Mouse (Mus musculus) layer of hippocampus, postnatal 14 days (tissue): ENCODE data around the gene Zfp385a. TPM values are rescaled to one million over a fixed set of nuclear protein-coding genes. Genes with fewer than 3 reads are reported as not detected.
A peak's percentile ranks its signal among the peaks of the same experiment; 100 is the strongest.

Experiments used
- DNase-seq, 2 experiments: peaks; one replicate each; pipeline ENCODE4 v3.0.0; 2021 to 2022; ENCODE audit warnings: low spot score in 2 of 2, mixed read lengths in 1 of 2
- long read RNA-seq, 2 experiments: library from polyadenylated mRNA; stranded (forward); transcript quantifications; one replicate each; pipeline ENCODE4 v2.0.0; 2021
- total RNA-seq, 2 experiments: library from RNA; stranded (reverse); gene quantifications; 2 replicates each; pipeline ENCODE4 v1.2.3; 2021

Zfp385a gene
- 10 to 100 TPM; 43.2 to 44.4 TPM for total RNA-seq
- long read RNA-seq, experiment 1, partial matches to known transcripts = 6 of 9 reads
- long read RNA-seq, experiment 1, other reads (novel, unspliced or antisense) = 0 of 9 reads
- long read RNA-seq, experiment 2, partial matches to known transcripts = 1 of 8 reads
- long read RNA-seq, experiment 2, other reads (novel, unspliced or antisense) = 6 of 8 reads

DNA sequence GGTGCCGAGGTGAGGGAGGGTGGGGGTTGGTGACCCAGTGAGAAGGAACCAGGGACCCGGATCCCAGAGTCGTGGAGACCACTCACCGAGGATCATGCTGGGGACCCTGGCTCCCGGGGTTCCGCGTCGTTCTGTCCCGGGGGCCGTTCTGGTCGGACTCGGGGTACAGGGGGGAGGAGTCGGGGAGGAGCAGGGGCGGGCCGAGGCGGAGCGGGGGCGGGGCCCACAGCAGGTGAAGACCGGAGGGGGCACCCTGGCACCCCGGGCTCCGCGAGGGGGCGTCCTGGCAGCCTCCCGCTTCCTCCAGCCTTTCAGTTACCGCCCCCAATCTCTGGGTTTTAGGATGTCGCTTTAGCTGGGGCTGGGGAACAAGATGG, at the start of gene Zfp385a:
Gene Zfp385a (minus strand): TSS at position 133 of the 377 bp plus-strand sequence.
- DNase-seq = peak in 1 of 2 experiments; percentile 45

DNA sequence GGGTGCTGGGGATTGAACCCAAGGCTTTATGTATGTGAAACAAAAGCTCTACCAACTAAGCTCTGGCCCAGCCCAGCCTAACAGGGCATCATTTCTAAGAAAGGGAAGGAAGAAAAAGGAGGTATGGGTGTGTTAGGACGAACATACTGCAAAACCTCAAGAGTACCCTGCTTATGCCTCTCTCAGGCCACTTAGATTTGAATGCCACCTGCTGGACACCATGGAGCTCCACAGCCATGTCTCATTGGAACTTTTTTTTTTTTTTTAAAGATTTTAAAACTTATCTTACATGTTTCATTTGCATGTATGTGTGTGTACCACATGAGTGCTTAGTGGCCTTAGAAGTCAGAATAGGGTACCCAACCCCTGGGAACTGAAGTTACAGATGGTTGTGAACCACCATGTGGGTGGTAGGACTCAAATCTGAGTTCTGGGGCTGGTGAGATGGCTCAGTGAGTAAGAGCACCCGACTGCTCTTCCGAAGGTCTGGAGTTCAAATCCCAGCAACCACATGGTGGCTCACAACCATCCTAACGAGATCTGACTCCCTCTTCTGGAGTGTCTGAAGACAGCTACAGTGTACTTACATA, 48.8 kb upstream of the Zfp385a start:
- no peak for DNase-seq

DNA sequence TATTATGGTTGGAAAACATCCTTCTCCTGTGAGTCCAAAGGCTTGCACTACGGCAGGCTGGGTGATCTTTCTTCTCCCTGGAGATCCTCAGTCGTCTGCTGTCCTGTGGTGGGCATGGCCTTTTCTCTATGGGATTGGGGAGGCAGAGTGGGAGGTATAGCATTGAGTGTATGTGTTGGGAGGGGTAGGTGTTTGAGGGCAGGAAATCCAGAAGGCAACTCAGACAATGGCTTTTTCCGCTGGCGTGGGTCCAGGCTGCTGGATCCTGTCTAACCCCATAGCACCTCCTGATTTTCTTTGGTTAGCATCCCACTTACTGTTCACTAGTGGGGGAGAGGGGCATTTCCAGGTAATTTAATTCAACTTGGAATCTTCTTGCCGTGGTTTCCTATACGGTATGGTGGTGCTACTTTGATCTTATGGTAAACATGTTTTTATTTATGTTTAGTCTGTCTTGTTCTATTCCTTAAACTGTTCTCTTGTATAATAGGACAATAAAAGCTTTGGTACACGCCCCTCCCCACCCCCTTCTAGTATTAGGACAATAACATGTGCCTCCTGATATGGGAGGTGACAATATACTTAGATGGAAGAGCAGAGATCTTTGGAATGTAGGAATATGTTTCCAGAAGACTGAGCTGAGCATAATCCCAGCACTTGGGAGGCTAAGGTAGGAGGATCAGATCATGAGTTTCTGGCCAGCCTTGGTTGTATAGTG, 44.0 kb upstream of the Zfp385a start:
- no peak for DNase-seq

DNA sequence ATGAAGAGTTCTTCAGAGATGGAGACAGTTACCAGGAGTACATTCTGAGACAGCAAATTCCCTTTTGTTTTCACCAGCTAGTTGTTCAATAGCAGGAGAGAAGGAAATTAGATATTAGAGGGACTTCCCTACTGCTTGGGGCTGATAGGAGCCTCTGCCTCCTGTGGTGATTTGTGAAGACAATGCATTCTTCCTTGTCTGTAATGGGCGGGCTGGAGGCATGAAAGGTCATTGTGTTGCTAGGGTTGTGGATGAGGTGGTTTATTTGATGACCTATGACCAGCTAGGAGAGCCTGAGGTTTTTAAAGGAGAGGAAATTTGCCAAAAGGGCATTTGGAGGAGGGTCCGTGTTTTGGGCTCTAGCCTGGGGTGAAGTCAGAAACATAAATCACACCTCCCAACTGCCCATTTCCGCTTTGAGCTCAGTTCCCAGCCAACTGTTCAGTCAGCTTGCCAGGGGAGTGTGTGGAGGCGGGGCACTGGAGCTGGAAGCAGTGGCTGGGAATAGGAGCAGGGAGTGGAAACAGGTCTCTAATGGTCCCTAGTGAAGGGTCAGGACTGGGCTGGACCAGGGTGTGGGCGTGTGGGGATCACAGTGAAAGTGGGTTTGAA, 43.0 kb upstream of the Zfp385a start:
- DNase-seq = no peak

DNA sequence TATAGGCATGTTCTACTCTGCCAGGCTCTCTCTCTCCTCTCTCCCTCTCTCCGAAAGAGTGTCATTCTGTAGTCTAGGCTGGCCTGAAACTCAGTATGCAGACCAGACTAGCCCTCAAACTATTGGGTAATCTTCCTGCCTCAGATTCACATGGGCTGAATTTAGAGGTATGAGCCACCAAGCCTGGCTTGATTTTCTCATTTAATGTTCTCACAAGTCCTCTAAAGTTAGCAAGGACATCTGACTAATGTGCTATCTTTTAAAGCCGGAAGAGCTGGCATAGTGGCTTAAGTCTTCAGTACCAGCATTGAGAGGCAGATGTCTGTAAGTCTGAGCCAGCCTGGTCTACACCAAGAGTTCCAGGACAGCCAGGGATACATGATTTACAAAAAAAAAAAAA, 42.2 kb upstream of the Zfp385a start:
- DNase-seq = no peak

DNA sequence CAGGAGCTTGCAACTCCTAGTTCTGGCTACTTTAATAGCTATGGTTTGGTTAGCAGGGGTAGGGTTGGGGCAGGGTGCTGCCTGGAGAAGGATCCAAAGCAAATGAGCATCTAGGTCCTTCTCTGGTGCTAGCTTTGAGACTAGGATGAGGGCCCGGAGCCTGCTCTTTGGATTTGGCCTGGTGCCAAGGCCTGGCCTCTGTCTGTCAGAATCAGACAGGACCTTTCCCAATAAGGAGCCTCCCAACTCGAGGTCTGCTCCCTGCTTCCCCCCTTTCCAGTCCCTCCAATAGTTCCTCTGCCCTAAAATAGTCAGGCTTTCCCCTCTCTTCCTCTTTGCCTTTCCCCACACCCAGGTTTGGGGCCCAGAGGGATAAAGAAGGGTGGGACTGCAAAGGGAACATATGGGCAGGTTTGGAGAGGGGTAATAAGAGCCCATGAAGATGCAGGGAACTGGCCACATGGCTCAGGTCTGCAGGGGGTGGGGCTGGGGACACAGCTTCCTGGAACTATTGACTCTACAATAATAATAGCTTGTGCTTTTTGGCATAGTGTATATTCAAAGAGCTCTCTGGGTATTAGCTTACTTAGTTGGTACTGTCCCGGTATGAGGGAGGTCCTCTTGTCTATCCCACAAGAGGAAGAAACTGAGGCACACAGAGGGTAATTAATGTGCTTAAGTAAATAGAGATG, 38.9 kb upstream of the Zfp385a start:
- no peak for DNase-seq

DNA sequence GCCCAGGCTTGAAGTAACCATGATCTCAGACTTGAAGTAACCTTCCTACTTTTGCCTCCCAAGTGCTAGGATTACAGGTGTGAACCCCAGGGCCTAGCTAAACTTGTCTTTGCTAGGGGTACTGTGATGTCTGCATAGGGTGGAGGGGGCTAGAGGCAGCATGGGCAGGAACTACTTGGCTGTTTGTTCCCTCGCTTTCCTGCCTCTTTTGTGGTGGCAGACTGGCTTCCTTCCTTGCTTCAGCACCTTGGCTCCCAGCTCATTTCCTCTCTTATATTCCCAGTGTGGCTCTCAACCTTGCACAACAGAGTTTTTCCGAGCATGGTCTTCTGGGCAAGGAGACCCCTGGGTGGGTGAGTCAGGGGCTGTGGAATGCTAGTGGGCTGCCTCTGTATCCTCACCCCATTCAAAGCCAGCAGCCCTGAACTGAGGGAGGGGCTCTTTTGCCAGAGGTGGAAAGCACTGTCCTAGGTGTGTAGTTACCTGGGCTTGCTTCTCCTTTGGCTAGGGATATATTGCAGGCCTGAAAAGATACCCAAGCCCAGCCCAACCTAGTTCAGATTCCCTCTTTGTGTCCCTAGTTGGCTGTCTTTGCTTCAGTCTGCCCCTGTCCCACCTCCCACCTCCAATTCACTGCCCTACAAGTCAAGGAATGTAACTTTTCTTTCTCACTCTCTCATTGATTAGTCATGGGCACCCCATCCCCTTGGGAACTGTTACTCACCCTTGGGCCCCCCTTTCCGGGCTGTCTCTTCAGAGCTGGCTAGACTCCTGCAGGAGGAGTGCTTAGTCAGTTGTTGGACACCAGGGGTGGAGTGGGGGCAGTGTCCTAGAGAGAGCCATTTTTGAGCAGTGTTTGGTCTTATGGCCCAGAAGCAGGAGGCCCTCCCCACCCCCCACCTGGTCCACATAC, 38.1 kb upstream of the Zfp385a start:
- no peak for DNase-seq

DNA sequence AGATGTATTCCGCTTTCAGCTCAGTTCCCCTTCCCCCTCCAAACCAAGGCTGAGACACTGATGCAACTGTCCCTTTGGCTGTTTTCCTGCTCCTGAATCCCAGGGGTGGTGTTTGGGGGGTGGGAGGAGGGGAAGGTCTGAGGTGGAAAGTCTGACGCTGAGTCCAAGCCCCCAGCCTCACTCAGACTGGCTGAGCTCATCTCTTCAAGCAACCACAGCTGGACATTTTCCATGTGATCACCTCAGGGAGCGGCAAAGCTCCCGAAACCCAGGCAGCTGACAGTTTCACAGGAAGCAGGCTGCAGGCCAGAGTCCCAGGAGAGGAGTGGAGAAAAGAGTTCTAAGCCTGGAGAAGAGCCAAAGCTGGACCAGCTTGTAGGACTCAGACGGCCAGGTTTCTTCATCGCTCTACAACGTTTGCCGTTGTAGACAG, 37.0 kb upstream of the Zfp385a start:
- DNase-seq = no peak

DNA sequence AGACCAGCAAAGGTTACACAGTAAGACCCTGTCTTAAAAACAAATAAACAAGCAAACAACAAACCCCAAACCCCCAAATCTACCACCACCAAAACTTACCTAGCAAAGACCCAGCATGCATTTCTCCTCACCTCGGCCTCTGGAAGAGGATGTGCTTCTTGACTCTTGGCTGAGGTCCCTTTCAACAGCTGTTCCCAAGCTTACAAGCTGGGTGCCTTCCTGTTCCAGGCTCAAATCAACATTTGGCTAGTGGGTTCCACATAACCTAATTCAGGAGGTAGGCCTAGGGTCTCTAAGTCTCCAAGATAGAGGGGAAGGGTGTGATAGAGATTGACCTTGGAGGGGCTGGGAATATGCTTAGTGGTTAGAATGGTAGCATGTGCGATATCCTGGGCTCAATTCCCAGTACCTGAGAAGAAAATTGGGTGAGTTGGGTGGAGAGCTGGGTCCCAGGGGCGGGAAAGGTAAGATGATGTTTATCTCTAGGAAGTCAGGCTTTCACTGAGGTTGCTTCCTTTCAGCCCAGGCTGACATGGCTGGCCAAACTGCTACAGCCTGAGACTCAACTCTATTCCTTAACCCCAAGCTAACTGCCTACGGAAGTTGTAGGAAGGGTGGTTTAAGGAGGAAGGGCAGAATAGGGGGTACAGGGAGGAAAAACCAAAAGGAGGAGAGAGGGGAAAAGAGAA, 35.4 kb upstream of the Zfp385a start:
- no peak for DNase-seq

DNA sequence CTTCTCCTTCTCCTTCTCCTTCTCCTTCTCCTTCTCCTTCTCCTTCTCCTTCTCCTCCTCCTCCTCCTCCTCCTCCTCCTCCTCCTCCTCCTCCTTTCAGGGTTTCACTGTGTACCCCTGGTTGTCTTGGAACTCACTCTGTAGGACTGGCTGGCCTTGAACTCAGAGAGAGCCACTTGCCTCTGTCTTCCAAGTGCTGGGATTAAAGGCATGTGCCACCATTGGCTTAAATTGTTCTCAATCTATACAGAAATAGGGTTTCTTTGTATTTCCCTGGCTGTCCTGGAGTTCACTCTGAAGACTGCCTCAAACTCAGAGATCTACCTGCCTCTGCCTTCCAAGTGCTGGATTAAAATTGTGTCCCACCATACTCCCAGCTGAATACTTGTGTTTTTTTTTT, 32.6 kb upstream of the Zfp385a start:
- no peak for DNase-seq

DNA sequence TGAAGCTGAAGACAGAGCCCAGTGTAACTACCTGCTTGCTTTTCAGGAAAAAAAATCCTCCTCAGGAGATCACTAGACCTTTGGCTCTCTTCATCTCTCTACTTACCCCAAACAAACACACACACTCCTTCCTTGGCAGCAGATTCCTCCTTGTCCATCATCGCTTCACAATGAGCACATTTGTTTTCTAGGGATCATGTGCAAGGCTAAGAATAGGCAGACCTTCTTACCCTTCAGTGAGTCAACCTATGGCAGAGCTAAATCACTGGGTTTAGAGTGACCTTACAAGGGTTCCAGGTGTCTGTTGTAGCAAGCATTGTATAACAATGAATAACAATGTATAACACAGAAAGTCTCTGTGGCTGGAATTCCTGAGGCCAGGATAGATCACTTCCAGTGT, 31.8 kb upstream of the Zfp385a start:
- no peak for DNase-seq

DNA sequence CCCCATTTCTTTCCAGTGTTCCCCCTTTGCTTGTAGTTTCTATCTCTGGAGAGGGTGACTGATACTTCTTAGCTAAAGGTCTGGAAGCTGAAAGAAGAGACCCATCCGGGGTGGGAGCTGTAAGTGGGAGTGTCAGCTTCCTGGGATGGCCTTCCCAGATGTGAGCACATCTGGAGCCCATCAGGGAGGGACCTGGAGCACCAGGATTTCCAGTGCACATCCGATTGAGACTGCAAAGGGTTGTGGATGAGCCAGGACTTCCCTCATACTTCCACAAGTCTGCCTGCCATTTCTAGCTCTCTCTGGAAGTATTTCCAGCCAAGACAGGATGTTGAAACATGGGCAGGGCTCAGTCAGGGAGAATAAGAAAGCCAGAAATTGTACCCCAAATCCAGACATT, 31.3 kb upstream of the Zfp385a start:
- DNase-seq = no peak

DNA sequence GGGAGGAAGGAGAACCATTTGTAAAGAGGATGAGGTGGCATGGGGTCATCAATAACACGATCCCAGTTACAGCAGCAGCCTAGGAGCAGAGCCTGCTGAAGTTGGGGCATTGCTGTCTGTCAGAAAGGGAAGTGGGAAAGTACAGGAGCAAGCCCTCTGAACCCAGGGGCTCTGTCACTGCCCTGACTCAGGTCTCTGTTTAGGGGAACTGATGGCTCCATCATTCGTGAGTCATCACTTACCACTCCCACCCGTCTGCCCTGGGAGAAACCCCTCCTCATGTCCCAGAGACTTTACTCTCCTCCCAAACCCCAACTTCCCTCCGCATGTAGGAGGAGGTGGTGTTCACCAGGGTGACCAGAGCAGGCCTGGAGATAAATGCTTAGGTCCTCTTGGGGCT, 30.6 kb upstream of the Zfp385a start:
- DNase-seq = no peak

DNA sequence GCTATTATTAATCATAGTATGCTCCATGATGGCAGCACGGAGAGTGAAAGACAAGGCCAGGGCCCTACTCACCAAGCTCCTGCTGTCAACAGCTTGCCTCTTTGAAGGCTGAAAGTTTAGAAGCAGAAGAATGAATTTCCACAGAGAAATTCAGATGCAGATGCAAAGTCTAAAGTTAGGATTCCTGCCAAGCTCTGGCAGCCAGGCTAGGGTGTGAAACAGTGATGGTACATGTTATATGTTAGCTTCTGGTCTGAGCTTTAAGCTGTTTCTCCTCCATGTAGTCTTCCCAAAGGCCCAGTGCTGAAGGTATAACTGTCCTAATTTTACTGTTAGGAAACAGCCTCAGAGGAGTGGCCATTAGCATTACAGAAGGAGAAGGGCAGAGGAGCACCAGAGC, 29.2 kb upstream of the Zfp385a start:
- no peak for DNase-seq

DNA sequence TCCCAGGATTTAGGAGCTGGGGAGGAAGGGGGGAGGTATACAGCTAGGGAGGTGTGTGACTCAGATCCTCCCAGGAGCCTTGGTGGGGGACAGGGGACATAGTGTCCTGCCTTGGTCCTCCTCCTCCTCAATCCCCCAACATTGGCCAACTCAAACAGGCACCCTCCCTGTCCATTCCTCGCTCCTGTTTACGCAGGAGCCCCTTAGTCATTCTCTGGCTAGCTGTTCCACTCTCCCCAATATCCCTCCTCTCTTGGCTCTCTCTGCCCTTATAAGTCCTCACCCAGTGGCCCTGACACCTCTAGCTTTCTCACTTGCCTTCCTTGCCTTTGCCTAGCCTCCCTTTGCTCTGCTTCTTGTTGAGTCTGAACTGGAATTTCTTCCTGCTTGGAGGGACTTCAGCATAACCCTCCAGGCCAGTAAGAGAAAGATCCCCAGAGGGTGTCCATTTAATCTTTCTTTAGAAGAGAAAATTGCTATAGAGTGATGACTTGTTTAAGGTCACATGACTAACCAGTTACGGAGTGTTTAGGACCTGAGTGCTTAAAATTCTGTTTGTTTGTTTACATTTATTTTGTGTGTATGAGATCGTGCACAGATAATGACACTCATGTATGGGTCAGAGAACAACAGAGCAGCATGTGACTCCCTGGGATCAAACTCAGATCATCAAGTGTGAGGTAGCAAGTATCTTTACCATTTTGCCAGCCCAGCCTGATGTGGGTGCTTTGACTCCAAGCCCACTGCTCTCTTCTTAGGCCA, 28.5 kb upstream of the Zfp385a start:
- DNase-seq = no peak

DNA sequence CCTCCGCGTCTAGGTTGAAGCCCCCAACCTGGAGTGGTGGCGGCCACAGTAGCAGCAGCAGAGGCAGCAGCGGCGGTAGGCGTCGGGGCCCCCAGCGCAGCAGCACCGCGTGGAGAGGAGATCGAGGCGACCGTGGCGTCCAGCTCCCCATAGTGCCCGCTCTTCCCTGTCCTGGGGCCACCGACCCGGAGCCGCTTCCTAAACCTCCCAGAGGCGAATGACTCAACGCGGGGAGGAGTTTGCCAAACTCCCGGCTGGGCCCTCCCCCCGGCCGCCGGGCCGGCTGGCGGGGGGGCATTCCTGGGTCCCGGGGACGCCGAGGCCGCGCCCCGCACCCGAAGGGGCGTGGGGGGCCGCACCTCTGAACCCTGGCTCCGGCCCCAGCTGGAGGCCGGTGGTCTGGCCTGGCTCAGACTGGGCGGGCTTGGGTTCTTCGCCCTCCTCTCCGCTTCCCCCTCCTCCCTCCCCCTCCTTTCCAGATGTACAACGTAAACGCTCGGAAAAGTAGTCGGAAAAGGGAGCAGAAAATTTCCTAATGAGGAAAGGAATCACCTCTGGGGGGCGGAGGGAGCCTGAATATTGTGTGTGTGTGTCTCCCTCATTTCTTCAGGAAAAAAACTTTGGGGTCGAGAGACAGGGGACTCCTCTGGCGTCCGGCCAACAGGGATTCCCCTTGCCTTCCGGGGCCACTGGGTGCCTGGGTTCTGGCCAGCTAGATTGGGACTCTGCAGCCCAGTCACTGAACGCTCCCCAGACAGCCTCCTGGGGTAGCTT, 26.7 kb upstream of the Zfp385a start, which contains the start of gene Itga5:
Gene Itga5 (minus strand): TSS at position 388 of the 774 bp plus-strand sequence.
- DNase-seq = no peak

DNA sequence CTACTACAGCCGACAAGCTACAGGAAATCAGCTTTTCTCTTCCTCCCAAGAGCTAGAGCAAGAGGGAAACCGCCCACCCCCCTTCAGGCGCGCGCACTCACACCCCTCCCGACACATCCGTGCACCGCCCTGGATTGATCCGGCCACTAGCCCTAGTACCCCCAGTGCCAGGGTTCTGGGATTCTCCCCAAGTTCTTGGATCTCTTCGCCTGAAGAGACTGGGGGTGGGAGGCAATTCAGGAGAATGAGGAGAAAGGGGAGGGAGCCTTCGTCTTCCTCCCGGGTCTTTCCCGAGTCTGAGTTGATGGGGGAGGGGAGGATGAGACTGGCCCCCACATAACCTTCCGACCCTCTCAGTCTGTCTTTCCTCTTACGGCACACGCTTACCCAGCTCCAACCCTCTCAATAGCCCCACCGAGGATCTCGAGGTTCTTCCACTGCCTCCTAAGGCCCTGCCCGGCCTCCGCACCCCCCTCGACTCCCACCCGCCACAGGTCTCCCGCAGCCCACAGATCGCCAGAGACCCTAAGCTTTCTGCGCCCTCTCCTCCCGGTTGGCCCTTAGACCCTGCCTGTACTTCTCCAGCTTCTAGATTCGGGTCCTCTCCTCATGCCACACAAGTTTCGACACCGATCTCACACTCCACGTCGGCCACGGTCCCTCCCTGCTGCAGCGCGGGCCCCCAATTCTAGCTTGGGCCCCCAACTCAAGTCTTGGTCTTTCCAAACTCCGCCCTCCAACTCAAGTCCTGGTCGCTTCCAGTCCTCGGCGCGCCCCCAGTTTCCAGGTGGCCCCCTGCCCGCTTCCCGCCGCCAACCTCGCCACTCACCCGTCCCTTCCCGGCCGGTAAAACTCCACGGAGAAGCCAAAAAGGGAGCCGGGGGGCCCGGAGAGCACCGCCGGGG, 25.8 kb upstream of the Zfp385a start:
- DNase-seq = no peak
